Mouse (Mus musculus) intestine, embryonic 15.5 days (tissue): Measurements from ENCODE around the gene Prrx2. TPM values are rescaled to one million over a fixed set of nuclear protein-coding genes. Genes with fewer than 3 reads are reported as not detected.
A peak's percentile ranks its signal among the peaks of the same experiment; 100 is the strongest.

Source experiments
- ATAC-seq: fragments of 200-750 bp; cut with Nextera tagmentation; 2 replicates; pipeline ENCODE4 v1.8.0; 2017; ENCODE audit warnings: moderate TSS enrichment, moderate library complexity
- H3K27ac ChIP-seq: fragments of 300-500 bp; sonication (generic); 2 replicates; pipeline ENCODE4 v1.5.1; 2015; ENCODE audit warnings: mild to moderate bottlenecking, inconsistent platforms
- H3K27me3 ChIP-seq: fragments of 300-500 bp; sonication (generic); replicated peaks from 2 replicates; pipeline ENCODE4 v1.6.1; 2015; ENCODE audit warnings: inconsistent platforms
- H3K36me3 ChIP-seq: fragments of 300-500 bp; sonication (generic); 2 replicates; pipeline ENCODE4 v1.6.1; 2015; ENCODE audit warnings: inconsistent platforms
- H3K4me1 ChIP-seq: fragments of 300-500 bp; sonication (generic); replicated peaks from 2 replicates; pipeline ENCODE4 v1.6.1; 2015; ENCODE audit warnings: inconsistent platforms
- H3K4me2 ChIP-seq: fragments of 300-500 bp; sonication (generic); replicated peaks from 2 replicates; pipeline ENCODE4 v1.6.1; 2015; ENCODE audit warnings: mild to moderate bottlenecking, inconsistent platforms
- H3K4me3 ChIP-seq: fragments of 300-500 bp; sonication (generic); replicated peaks from 2 replicates; pipeline ENCODE4 v1.5.1; 2015; ENCODE audit warnings: inconsistent platforms
- H3K9ac ChIP-seq: fragments of 300-500 bp; sonication (generic); 2 replicates; pipeline ENCODE4 v1.6.1; 2015; ENCODE audit warnings: inconsistent platforms
- H3K9me3 ChIP-seq: fragments of 300-500 bp; sonication (generic); 2 replicates; pipeline ENCODE4 v1.6.1; 2016; ENCODE audit warnings: inconsistent platforms
- WGBS: fragments of 180-500 bp; shearing (Covaris S2); methylation state at CpG from one replicate; pipeline ENCODE4 v1.1.7; 2015; 5-methylcytosine and 5-hydroxymethylcytosine counted together
- polyA plus RNA-seq: library from polyadenylated mRNA; unstranded; fragments of >200 nt; fragmentation: Nextera tagmentation; extraction: Ambion mirVana; gene quantifications from 2 replicates; pipeline ENCODE4 v1.2.1, GENCODE M21; 2015

Prrx2 gene
- polyA plus RNA-seq, 1 experiment from 2014 or later = 4.3 TPM

- WGBS = 94% methylated on average over 2 of the region's 2 CpGs
- H3K27me3 ChIP-seq = peaks cover 12% of the 10 kb centered on the region
- H3K9ac ChIP-seq = no peak overlapping the region
- H3K4me3 ChIP-seq = no peak overlapping the region
- no peak for ATAC-seq
- no peaks in the 10 kb centered on the region for H3K36me3 ChIP-seq
- peaks cover 27% of the 10 kb centered on the region for H3K4me1 ChIP-seq
- no peak overlapping the region for H3K27ac ChIP-seq
- H3K9me3 ChIP-seq = no peaks in the 10 kb centered on the region
- no peak overlapping the region for H3K4me2 ChIP-seq
Measured at GRCm38 (mm10) chr2:30805983-30806382, 28.8 kb upstream of the Prrx2 start.

- H3K27ac ChIP-seq = peak overlapping the region; percentile 61
- 9% methylated on average over 28 of the region's 28 CpGs for WGBS
- H3K4me1 ChIP-seq = peaks cover 18% of the 10 kb centered on the region
- H3K36me3 ChIP-seq = peaks cover 2% of the 10 kb centered on the region; the same call in 1 of the 2 replicates
- peak overlapping the region; percentile 89 for H3K4me2 ChIP-seq
- peak overlapping the region; percentile 53 for H3K9ac ChIP-seq
- peak overlapping the region; percentile 78 for H3K4me3 ChIP-seq
- 0 out of 2 replicates have a peak, but pooled peaks cover 3% of the 10 kb centered on the region for H3K27me3 ChIP-seq
- ATAC-seq = peak; percentile 34
- H3K9me3 ChIP-seq = no peaks in the 10 kb centered on the region
Measured at GRCm38 (mm10) chr2:30807147-30807647, 27.6 kb upstream of the Prrx2 start.

GRCm38 (mm10) chr2:30807648-30808295 is 27.0 kb upstream of the Prrx2 start, which contains the start of gene Ntmt1:
Gene Ntmt1, plus strand, starts transcription at chr2:30807826.
- Histone ChIP-seq H3K36me3 (peaks cover 4% of the 10 kb centered on the region; the same call in 1 of the 2 replicates), H3K27me3 (0 out of 2 replicates have a peak, but pooled peaks cover 3% of the 10 kb centered on the region), H3K9ac (peak within 1 kb of the TSS; percentile 93), H3K4me1 (peaks cover 18% of the 10 kb centered on the region), H3K4me3 (peak within 1 kb of the TSS; percentile 78), H3K9me3 (no peaks in the 10 kb centered on the region), H3K27ac (peak within 1 kb of the TSS; percentile 80), H3K4me2 (peak within 1 kb of the TSS; percentile 89)
- peak; percentile 99 for ATAC-seq
- under 1% methylated on average over 43 of the region's 44 CpGs for WGBS

- peaks cover 9% of the 10 kb centered on the region for H3K36me3 ChIP-seq
- ATAC-seq = no peak; the same call in 1 of the 2 replicates
- no peaks in the 10 kb centered on the region for H3K9me3 ChIP-seq
- 2% methylated on average over 10 of the region's 10 CpGs for WGBS
- H3K9ac ChIP-seq = peak overlapping the region; percentile 93
- H3K4me1 ChIP-seq = peaks cover 18% of the 10 kb centered on the region
- H3K4me3 ChIP-seq = peak overlapping the region; percentile 78
- H3K27me3 ChIP-seq = 0 out of 2 replicates have a peak, but pooled peaks cover 3% of the 10 kb centered on the region
- peak overlapping the region; percentile 89 for H3K4me2 ChIP-seq
- peak overlapping the region; percentile 80 for H3K27ac ChIP-seq
Measured at GRCm38 (mm10) chr2:30808296-30808655, 26.5 kb upstream of the Prrx2 start.

GRCm38 (mm10) chr2:30809503-30809902 is 25.3 kb upstream of the Prrx2 start:
- WGBS = 41% methylated on average over 5 of the region's 5 CpGs
- peak overlapping the region; percentile 89 for H3K4me2 ChIP-seq
- H3K27me3 ChIP-seq = no peaks in the 10 kb centered on the region
- no peak overlapping the region for H3K4me3 ChIP-seq
- H3K9me3 ChIP-seq = no peaks in the 10 kb centered on the region
- no peak overlapping the region for H3K9ac ChIP-seq
- H3K27ac ChIP-seq = no peak overlapping the region
- peaks cover 18% of the 10 kb centered on the region for H3K36me3 ChIP-seq
- no peak for ATAC-seq
- H3K4me1 ChIP-seq = peaks cover 18% of the 10 kb centered on the region

- Histone ChIP-seq H3K9ac (no peak overlapping the region), H3K9me3 (no peaks in the 10 kb centered on the region), H3K27me3 (no peaks in the 10 kb centered on the region), H3K27ac (no peak overlapping the region), H3K36me3 (peaks cover 24% of the 10 kb centered on the region), H3K4me2 (no peak overlapping the region), H3K4me3 (no peak overlapping the region), H3K4me1 (peaks cover 18% of the 10 kb centered on the region)
- no peak for ATAC-seq
- 81% methylated on average over 7 of the region's 7 CpGs for WGBS
Measured at GRCm38 (mm10) chr2:30810573-30810972, 24.2 kb upstream of the Prrx2 start.

GRCm38 (mm10) chr2:30816383-30816782 is 18.4 kb upstream of the Prrx2 start:
- no peak overlapping the region for H3K9ac ChIP-seq
- no peaks in the 10 kb centered on the region for H3K27me3 ChIP-seq
- H3K36me3 ChIP-seq = peaks cover 59% of the 10 kb centered on the region
- H3K4me1 ChIP-seq = no peaks in the 10 kb centered on the region
- H3K9me3 ChIP-seq = no peaks in the 10 kb centered on the region
- no peak for ATAC-seq
- no peak overlapping the region for H3K4me3 ChIP-seq
- no peak overlapping the region for H3K27ac ChIP-seq
- H3K4me2 ChIP-seq = no peak overlapping the region
- WGBS = 68% methylated on average over 1 of the region's 1 CpGs

- ATAC-seq = no peak
- H3K4me2 ChIP-seq = no peak overlapping the region
- H3K9ac ChIP-seq = no peak overlapping the region
- H3K4me1 ChIP-seq = peaks cover 19% of the 10 kb centered on the region
- 92% methylated on average over 5 of the region's 5 CpGs for WGBS
- no peak overlapping the region for H3K27ac ChIP-seq
- no peaks in the 10 kb centered on the region for H3K27me3 ChIP-seq
- peaks cover 71% of the 10 kb centered on the region for H3K36me3 ChIP-seq
- H3K4me3 ChIP-seq = no peak overlapping the region
- H3K9me3 ChIP-seq = no peaks in the 10 kb centered on the region
Measured at GRCm38 (mm10) chr2:30819873-30820272, 14.9 kb upstream of the Prrx2 start.

- Histone ChIP-seq H3K9ac (no peak overlapping the region), H3K27me3 (no peaks in the 10 kb centered on the region), H3K4me1 (peaks cover 19% of the 10 kb centered on the region), H3K4me3 (no peak overlapping the region), H3K36me3 (peaks cover 67% of the 10 kb centered on the region), H3K4me2 (no peak overlapping the region), H3K27ac (no peak overlapping the region), H3K9me3 (no peaks in the 10 kb centered on the region)
- WGBS = 95% methylated on average over 3 of the region's 3 CpGs
- no peak for ATAC-seq
Measured at GRCm38 (mm10) chr2:30821073-30821472, 13.7 kb upstream of the Prrx2 start.

GRCm38 (mm10) chr2:30822460-30822859 is 12.3 kb upstream of the Prrx2 start:
- WGBS = 89% methylated on average over 8 of the region's 8 CpGs
- Histone ChIP-seq H3K4me3 (no peak overlapping the region), H3K27me3 (no peaks in the 10 kb centered on the region), H3K9me3 (no peaks in the 10 kb centered on the region), H3K4me1 (peaks cover 31% of the 10 kb centered on the region), H3K9ac (no peak overlapping the region), H3K27ac (no peak overlapping the region), H3K36me3 (peaks cover 60% of the 10 kb centered on the region), H3K4me2 (no peak overlapping the region)
- no peak for ATAC-seq

GRCm38 (mm10) chr2:30823385-30824153 is 11.2 kb upstream of the Prrx2 start:
- peaks cover 35% of the 10 kb centered on the region for H3K4me1 ChIP-seq
- no peak overlapping the region for H3K4me2 ChIP-seq
- peaks cover 60% of the 10 kb centered on the region for H3K36me3 ChIP-seq
- WGBS = 65% methylated on average over 13 of the region's 13 CpGs
- no peaks in the 10 kb centered on the region for H3K9me3 ChIP-seq
- ATAC-seq = peak; percentile 57
- no peak overlapping the region for H3K4me3 ChIP-seq
- H3K9ac ChIP-seq = peak overlapping the region; percentile 20; the same call in 1 of the 2 replicates
- H3K27me3 ChIP-seq = no peaks in the 10 kb centered on the region
- H3K27ac ChIP-seq = peak overlapping the region; percentile 51
